Mouse (Mus musculus): ENCODE measurements around the gene Arhgef1. TPM values are rescaled to one million over a fixed set of nuclear protein-coding genes. Genes with fewer than 3 reads are reported as not detected.

The Arhgef1 gene
- polyA plus RNA-seq, 1 experiment, result 51.4 TPM

- Histone ChIP-seq H3K27me3 (ENCODE audit: control insufficient read depth, insufficient read depth, insufficient read length) (no peaks in the 10 kb centered on the region), H3K4me3 (no peak overlapping the region), H3K79me2 (ENCODE audit: control insufficient read depth, insufficient read depth) (no peaks in the 10 kb centered on the region), H3K4me2 (ENCODE audit: low read depth) (no peak overlapping the region), H3K36me3 (ENCODE audit: control insufficient read depth, insufficient read depth) (no peaks in the 10 kb centered on the region), H3ac (ENCODE audit: control insufficient read depth, insufficient read length) (no peak overlapping the region)
- no peak for TF ChIP-seq CEBPB (IDR thresholded peaks at IDR 0.05; ENCODE audit: insufficient read depth, poor library complexity, severe bottlenecking)
- no peak for TF ChIP-seq SRF (IDR thresholded peaks at IDR 0.05; ENCODE audit: control insufficient read depth, insufficient read length, low read depth)
- TF ChIP-seq POLR2A (IDR thresholded peaks at IDR 0.05; ENCODE audit: insufficient read length, low read depth), result no peak
- no peak for TF ChIP-seq REST (IDR thresholded peaks at IDR 0.05; ENCODE audit: insufficient read depth, insufficient read length)
- no peak for TF ChIP-seq E2F4 (IDR thresholded peaks at IDR 0.05; ENCODE audit: insufficient read depth)
- no peak for TF ChIP-seq MAX (IDR thresholded peaks at IDR 0.05; ENCODE audit: low read depth)
- TF ChIP-seq USF1 (IDR thresholded peaks at IDR 0.05; ENCODE audit: low read depth), result no peak
- no peak for TF ChIP-seq TCF3 (IDR thresholded peaks at IDR 0.05; ENCODE audit: insufficient read length, low read depth)
- no peak for TF ChIP-seq POLR2AphosphoS2 (IDR thresholded peaks at IDR 0.05; ENCODE audit: insufficient read length, low read depth)
- no peak for TF ChIP-seq MYOG (IDR thresholded peaks at IDR 0.05; ENCODE audit: control insufficient read depth in 1 of 3, insufficient read depth in 1 of 3, insufficient read length in 2 of 3, low read depth in 2 of 3)
- no peak for TF ChIP-seq TCF12 (IDR thresholded peaks at IDR 0.05; ENCODE audit: insufficient read depth, poor library complexity, severe bottlenecking)
- no peak for TF ChIP-seq MYOD1 (IDR thresholded peaks at IDR 0.05; ENCODE audit: control insufficient read depth in 1 of 3, insufficient read length in 2 of 3, low read depth in 2 of 3)
These were observed 43.5 kb upstream of the Arhgef1 start for GRCm38 (mm10) chr7:24859234-24859633.

GRCm38 (mm10) chr7:24861913-24862312 lies 40.8 kb upstream of the Arhgef1 start, which contains the start of gene Gm9844:
Gene Gm9844 (plus strand): TSS chr7:24862213.
- Histone ChIP-seq H3K27me3 (ENCODE audit: control insufficient read depth, insufficient read depth, insufficient read length) (peaks cover 13% of the 10 kb centered on the region), H3ac (ENCODE audit: control insufficient read depth, insufficient read length) (no peak within 1 kb of the TSS), H3K4me3 (no peak within 1 kb of the TSS), H3K36me3 (ENCODE audit: control insufficient read depth, insufficient read depth) (no peaks in the 10 kb centered on the region), H3K79me2 (ENCODE audit: control insufficient read depth, insufficient read depth) (no peaks in the 10 kb centered on the region), H3K4me2 (ENCODE audit: low read depth) (no peak within 1 kb of the TSS)
- TF ChIP-seq REST (IDR thresholded peaks at IDR 0.05; ENCODE audit: insufficient read depth, insufficient read length), result no peak
- TF ChIP-seq MYOG (IDR thresholded peaks at IDR 0.05; ENCODE audit: control insufficient read depth in 1 of 3, insufficient read depth in 1 of 3, insufficient read length in 2 of 3, low read depth in 2 of 3), result no peak
- no peak for TF ChIP-seq SRF (IDR thresholded peaks at IDR 0.05; ENCODE audit: control insufficient read depth, insufficient read length, low read depth)
- TF ChIP-seq TCF12 (IDR thresholded peaks at IDR 0.05; ENCODE audit: insufficient read depth, poor library complexity, severe bottlenecking), result no peak
- no peak for TF ChIP-seq CEBPB (IDR thresholded peaks at IDR 0.05; ENCODE audit: insufficient read depth, poor library complexity, severe bottlenecking)
- no peak for TF ChIP-seq E2F4 (IDR thresholded peaks at IDR 0.05; ENCODE audit: insufficient read depth)
- no peak for TF ChIP-seq POLR2AphosphoS2 (IDR thresholded peaks at IDR 0.05; ENCODE audit: insufficient read length, low read depth)
- no peak for TF ChIP-seq POLR2A (IDR thresholded peaks at IDR 0.05; ENCODE audit: insufficient read length, low read depth)
- TF ChIP-seq MAX (IDR thresholded peaks at IDR 0.05; ENCODE audit: low read depth), result no peak
- TF ChIP-seq MYOD1 (IDR thresholded peaks at IDR 0.05; ENCODE audit: control insufficient read depth in 1 of 3, insufficient read length in 2 of 3, low read depth in 2 of 3), result no peak
- TF ChIP-seq USF1 (IDR thresholded peaks at IDR 0.05; ENCODE audit: low read depth), result no peak

GRCm38 (mm10) chr7:24862853-24863252 lies 39.9 kb upstream of the Arhgef1 start:
- peaks cover 13% of the 10 kb centered on the region for H3K27me3 ChIP-seq (ENCODE audit: control insufficient read depth, insufficient read depth, insufficient read length)
- H3K36me3 ChIP-seq (ENCODE audit: control insufficient read depth, insufficient read depth), result no peaks in the 10 kb centered on the region
- H3ac ChIP-seq (ENCODE audit: control insufficient read depth, insufficient read length), result no peak overlapping the region
- TF ChIP-seq POLR2A (IDR thresholded peaks at IDR 0.05; ENCODE audit: insufficient read length, low read depth) (no peak), CEBPB (IDR thresholded peaks at IDR 0.05; ENCODE audit: insufficient read depth, poor library complexity, severe bottlenecking) (no peak), SRF (IDR thresholded peaks at IDR 0.05; ENCODE audit: control insufficient read depth, insufficient read length, low read depth) (no peak)
- H3K4me2 ChIP-seq (ENCODE audit: low read depth), result no peak overlapping the region
- no peaks in the 10 kb centered on the region for H3K79me2 ChIP-seq (ENCODE audit: control insufficient read depth, insufficient read depth)
- H3K4me3 ChIP-seq, result no peak overlapping the region

GRCm38 (mm10) chr7:24864156-24864555 lies 38.6 kb upstream of the Arhgef1 start:
- TF ChIP-seq USF1 (IDR thresholded peaks at IDR 0.05; ENCODE audit: low read depth), result no peak
- TF ChIP-seq POLR2AphosphoS2 (IDR thresholded peaks at IDR 0.05; ENCODE audit: insufficient read length, low read depth), result no peak
- TF ChIP-seq TCF3 (IDR thresholded peaks at IDR 0.05; ENCODE audit: insufficient read length, low read depth), result no peak
- TF ChIP-seq MYOD1 (IDR thresholded peaks at IDR 0.05; ENCODE audit: control insufficient read depth in 1 of 3, insufficient read length in 2 of 3, low read depth in 2 of 3), result no peak
- TF ChIP-seq REST (IDR thresholded peaks at IDR 0.05; ENCODE audit: insufficient read depth, insufficient read length), result no peak

GRCm38 (mm10) chr7:24869080-24869479 lies 33.6 kb upstream of the Arhgef1 start:
- no peaks in the 10 kb centered on the region for H3K36me3 ChIP-seq (ENCODE audit: control insufficient read depth, insufficient read depth)
- H3K27me3 ChIP-seq (ENCODE audit: control insufficient read depth, insufficient read depth, insufficient read length), result peaks cover 33% of the 10 kb centered on the region
- H3ac ChIP-seq (ENCODE audit: control insufficient read depth, insufficient read length), result no peak overlapping the region
- no peaks in the 10 kb centered on the region for H3K79me2 ChIP-seq (ENCODE audit: control insufficient read depth, insufficient read depth)
- no peak overlapping the region for H3K4me2 ChIP-seq (ENCODE audit: low read depth)
- TF ChIP-seq MAX (IDR thresholded peaks at IDR 0.05; ENCODE audit: low read depth) (no peak), POLR2AphosphoS2 (IDR thresholded peaks at IDR 0.05; ENCODE audit: insufficient read length, low read depth) (no peak), SRF (IDR thresholded peaks at IDR 0.05; ENCODE audit: control insufficient read depth, insufficient read length, low read depth) (no peak), MYOD1 (IDR thresholded peaks at IDR 0.05; ENCODE audit: control insufficient read depth in 1 of 3, insufficient read length in 2 of 3, low read depth in 2 of 3) (no peak)
- no peak overlapping the region for H3K4me3 ChIP-seq

More at GRCm38 (mm10) chr7:24864156-24864555, 38.6 kb upstream of the Arhgef1 start:
- H3ac ChIP-seq (ENCODE audit: control insufficient read depth, insufficient read length), result no peak overlapping the region
- no peaks in the 10 kb centered on the region for H3K79me2 ChIP-seq (ENCODE audit: control insufficient read depth, insufficient read depth)
- no peaks in the 10 kb centered on the region for H3K36me3 ChIP-seq (ENCODE audit: control insufficient read depth, insufficient read depth)
- H3K27me3 ChIP-seq (ENCODE audit: control insufficient read depth, insufficient read depth, insufficient read length), result peaks cover 13% of the 10 kb centered on the region
- H3K4me2 ChIP-seq (ENCODE audit: low read depth), result no peak overlapping the region
- no peak overlapping the region for H3K4me3 ChIP-seq
